Mouse (Mus musculus): ENCODE measurements around the gene Orc3. TPM values are rescaled to one million over a fixed set of nuclear protein-coding genes. Genes with fewer than 3 reads are reported as not detected.
"Not testable (repeated sequence)": the region's sequence is repeated elsewhere in the genome, so short reads cannot be mapped to it uniquely, and the experiment has no call there.

Gene Orc3
- total RNA-seq, 2 experiments from 2014 or later: 51.2 to 55.0 TPM

DNA sequence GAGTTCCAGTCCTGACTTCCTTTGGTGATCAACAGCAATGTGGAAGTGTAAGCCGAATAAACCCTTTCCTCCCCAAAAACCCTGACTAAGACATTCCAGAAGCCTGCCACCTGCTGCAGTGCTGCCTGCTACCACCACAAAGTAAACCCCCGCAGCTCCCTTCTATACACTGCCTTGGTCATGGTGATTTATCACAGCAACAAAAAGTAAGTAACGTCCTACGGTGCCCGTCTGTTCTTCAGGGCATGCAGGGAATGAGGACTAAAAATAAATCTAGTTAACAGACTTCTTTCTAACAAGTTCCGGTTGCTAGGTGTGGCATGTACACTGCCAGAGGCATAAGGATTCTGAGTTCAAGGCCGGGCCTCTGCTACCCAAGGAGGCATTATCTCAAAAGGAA lies 32.8 kb downstream of the Orc3 start:
- DNase-seq: no peak

DNA sequence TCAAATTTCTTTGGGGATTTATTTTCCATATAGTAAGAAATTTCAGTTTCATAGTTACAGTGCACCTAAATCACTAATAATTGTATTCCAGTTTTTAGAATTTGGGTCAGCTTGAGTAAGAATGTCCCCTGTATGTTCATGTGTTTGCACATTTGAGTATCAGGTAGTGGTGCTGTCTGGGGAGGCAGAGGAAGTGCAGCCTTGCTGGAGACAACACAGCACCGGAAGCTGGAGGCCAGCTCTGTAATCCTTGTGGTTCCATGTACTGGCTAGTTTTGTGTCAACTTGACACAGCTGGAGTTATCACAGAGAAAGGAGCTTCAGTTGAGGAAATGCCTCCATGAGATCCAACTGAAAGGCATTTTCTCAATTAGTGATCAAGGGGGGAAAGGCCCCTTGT lies 33.3 kb downstream of the Orc3 start:
- not testable (repeated sequence) for DNase-seq

DNA sequence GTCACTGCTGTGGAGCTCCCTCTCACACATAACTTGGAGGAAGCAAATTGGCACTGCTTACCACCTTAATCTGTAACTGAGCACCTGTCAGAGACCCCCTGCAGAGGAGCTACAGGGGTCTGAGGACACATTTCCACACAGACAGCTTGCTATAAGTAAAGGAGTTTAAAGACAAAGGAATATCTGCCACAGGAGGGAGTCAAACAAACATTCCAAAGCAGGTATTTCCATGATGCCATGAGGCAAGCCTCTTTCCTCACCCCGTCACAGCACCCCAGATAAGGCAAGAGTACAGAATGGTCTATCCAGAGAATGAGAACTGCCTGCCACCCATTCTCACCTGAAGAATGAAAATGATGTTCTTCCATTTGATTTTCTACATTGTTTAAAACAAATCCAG lies 35.5 kb downstream of the Orc3 start:
- no peak for DNase-seq

GRCm38 (mm10) chr4:34577028-34577427 lies 37.7 kb downstream of the Orc3 start:
- DNase-seq: no peak

DNA sequence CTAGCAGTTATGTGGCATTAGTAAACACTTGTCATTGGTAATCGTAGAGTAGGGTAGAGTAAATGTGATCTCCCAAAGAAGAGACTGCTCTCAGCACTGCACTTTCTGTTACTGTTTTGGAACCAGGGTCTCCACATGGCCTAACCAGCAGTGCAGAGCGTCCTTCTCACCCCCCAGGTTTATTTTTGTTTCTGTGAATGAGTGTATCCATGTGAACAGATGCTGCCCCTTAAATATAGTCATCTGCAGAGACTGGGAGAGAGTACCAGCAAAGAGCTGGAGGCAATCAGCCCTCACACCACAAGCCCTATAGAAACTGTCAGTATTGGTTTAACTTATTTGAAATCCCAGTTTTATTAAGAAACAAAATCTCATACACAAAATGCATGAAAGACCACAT lies 41.9 kb downstream of the Orc3 start:
- DNase-seq: no peak

- DNase-seq: no peak
Measured at GRCm38 (mm10) chr4:34566226-34566625, 48.5 kb downstream of the Orc3 start.

GRCm38 (mm10) chr4:34560971-34561370 lies 53.8 kb downstream of the Orc3 start:
- DNase-seq: no peak

GRCm38 (mm10) chr4:34556183-34556582 lies 58.6 kb downstream of the Orc3 start:
- no peak for DNase-seq

GRCm38 (mm10) chr4:34555604-34556003 lies 59.1 kb downstream of the Orc3 start:
- DNase-seq: no peak

GRCm38 (mm10) chr4:34554596-34554995 lies 60.1 kb downstream of the Orc3 start:
- DNase-seq: no peak

DNA sequence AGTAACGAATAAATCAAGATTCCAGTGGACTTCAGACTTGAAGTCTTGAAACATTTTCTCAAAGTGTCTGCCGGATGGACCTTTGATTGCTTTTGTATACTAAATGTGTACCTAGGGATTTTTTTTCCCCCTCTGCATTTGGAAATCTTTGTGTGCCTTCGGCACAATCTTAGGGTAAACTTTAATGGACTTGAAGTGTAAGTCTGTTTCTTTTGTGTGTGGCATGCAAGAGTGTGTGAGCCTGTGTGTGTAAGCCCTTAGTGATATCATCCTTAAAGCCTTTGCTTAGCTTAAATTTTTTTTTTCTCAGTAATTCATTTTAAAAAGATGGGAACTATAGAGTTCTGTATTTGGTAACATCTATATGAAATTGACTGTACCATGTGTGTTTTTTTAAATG lies 62.8 kb downstream of the Orc3 start:
- DNase-seq: no peak

- peak; percentile 27 to 31 for DNase-seq
Measured at GRCm38 (mm10) chr4:34551098-34551809, 63.5 kb downstream of the Orc3 start.

GRCm38 (mm10) chr4:34550748-34551097 lies 64.0 kb downstream of the Orc3 start, which contains the start of gene Akirin2:
TSS of gene Akirin2 (plus strand) at chr4:34550937.
- no peak for DNase-seq

GRCm38 (mm10) chr4:34549981-34550747 lies 64.6 kb downstream of the Orc3 start:
- DNase-seq: peak; percentile 97 to 98

GRCm38 (mm10) chr4:34529941-34530340 lies 84.8 kb downstream of the Orc3 start:
- no peak for DNase-seq

GRCm38 (mm10) chr4:34529379-34529778 lies 85.4 kb downstream of the Orc3 start:
- DNase-seq: no peak

DNA sequence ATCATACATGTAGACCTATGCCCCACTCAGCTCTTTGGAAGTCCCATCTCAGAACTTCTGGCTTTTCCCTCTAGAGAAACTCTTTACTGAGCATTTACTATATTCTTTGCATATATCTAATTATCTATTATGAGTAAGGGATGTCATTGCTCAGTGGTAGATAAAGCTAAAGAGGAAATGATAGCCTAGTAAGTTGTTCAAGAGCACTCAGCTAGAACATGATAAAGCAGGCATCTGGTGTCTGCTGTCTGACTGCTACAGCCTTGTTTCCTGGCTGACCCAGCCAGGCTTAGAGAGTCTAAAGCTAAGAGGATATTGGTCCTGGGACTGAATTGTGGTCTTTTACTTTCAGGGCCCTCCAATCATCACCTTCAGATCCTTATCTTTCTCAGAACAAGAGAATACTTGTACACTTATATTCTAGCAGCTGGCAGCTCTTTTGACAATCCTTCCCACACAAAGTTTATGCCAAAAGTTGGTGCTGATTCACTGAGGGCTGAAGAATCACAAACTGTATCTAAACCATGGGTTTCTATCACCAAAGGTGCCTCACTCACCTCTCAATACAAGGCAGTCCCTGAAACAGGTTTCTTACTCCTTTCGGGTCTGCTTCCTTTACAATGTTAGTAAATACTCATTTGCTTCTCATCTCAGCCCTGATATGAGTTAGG lies 86.2 kb downstream of the Orc3 start:
- DNase-seq: no peak

- no peak for DNase-seq
Measured at GRCm38 (mm10) chr4:34526771-34527170, 88.0 kb downstream of the Orc3 start.

GRCm38 (mm10) chr4:34523586-34523985 lies 91.2 kb downstream of the Orc3 start:
- DNase-seq: no peak

DNA sequence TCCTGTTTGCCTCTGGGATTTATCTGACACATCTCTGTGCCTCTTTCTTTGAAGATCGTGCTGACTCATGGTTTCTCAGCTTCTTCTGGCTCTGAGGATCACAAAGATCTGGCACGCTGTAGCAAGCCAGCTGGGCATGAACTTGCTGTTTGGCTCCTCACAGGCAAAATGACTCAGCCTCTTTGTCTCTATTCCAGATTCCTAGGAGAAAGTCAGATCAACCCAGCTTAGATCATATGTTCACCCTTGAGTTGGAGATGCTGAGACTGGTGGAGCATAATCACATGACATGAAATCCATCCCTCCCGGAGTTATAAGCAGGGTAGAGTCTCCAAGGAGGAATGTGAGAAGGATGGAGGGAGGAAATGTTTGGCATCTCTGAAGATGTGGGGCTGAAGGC lies 91.9 kb downstream of the Orc3 start:
- peak; percentile 11 to 23 for DNase-seq

Data from layer of hippocampus, postnatal 36 days (tissue).